Mouse (Mus musculus) MN1 (cell line): ENCODE measurements at regions not wholly inside any gene's neighbourhood (a gene's known extent, or its start where the extent isn't known, plus 50 kb on each side); places are given as distances from the start of the nearest gene placed in this dataset.

Source experiments
- DNase-seq: peaks from one replicate; pipeline ENCODE4 v3.0.0-alpha.2; 2016; ENCODE audit warnings: low spot score

DNA sequence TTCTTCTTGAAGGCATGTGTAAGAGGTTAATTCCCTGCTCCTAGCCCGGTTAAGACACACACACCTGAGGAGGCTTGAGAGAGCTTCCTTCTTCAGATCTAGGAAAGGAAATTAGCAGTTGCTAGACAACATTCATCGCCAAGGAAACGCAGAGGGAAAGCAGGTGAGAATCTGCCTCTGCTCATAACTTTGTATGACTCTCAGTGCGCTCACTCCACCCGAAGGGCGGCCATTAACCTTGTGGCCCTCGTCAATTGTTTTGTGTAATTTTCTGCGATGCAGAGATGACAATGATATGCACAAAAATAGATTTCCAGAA lies 105.3 kb upstream of the Sgk1 start:
- no peak for DNase-seq

DNA sequence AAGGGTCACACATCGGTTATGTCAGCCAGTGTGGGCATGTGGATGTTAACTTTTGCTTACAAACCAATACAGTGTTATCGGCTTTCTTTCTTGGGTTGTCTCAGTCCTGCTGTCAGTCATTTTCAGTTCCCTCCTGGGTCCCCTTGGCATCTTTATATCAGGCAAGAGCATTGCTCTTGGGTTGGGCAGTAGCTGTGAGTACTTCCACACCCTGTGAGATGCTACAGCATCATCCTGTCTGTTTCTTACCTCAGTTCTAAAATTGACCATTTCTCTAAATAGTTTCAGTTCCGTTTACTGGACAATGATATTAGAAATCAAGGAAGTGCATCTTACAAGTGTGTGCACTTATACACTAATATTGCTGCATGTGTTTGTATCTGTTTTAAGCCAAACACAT lies 104.9 kb upstream of the Sgk1 start:
- DNase-seq: no peak

DNA sequence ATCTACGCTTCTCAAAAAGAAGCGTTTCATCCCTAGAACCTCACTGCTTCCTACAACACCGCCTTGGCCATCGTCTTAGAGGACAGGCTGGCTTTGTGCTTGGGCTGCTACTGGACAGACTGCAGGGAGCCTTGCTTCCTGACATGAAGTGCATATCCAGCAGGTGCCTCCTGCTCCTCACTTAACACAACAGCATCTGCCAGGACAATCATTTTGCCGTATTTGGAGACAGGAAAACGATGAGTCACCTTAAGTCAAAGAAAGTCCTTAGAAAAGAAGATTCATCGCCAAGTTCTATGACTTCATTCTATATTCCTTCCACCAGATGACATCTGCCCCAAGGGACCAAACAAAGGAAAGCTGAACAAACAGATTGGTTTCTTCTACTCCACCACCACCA lies 98.5 kb upstream of the Sgk1 start:
- peak; percentile 89 for DNase-seq

DNA sequence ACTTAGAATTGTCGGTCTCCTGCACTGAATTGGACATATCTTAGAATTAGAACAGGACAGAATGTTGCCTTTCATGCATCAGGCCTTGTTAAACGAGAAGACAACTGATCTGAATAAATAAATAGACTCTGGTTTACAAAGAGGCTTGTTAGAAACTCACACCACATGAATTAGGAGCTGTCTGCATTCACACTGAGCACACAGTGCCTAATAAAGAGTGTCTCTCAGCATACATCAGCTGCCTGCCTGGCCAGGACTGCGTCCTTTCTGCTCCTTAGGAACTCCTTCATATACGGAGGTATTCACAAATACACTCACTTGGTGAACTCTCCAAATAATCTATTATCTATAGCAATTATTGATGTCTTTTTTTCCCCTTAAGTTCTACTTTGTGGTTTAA lies 96.9 kb upstream of the Sgk1 start:
- no peak for DNase-seq

DNA sequence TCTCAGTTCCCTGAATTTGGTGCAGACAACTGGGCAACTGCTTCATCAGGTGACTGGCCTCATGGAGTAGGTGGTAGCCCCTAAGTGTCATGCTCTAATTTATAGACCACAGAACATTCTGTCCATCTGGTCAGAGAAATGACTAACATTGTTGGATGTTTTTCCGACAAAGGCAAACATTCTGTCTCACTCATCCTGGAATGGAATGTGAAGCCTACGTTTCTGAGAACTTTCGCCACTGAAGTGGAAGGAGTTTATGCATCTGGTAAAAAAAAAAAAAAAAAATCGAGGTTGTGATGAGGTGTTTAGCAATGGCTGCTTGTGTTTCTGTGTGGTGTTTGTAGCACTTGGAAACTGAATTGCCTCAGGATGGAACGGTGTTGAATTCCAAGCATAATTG lies 96.2 kb upstream of the Sgk1 start:
- no peak for DNase-seq

DNA sequence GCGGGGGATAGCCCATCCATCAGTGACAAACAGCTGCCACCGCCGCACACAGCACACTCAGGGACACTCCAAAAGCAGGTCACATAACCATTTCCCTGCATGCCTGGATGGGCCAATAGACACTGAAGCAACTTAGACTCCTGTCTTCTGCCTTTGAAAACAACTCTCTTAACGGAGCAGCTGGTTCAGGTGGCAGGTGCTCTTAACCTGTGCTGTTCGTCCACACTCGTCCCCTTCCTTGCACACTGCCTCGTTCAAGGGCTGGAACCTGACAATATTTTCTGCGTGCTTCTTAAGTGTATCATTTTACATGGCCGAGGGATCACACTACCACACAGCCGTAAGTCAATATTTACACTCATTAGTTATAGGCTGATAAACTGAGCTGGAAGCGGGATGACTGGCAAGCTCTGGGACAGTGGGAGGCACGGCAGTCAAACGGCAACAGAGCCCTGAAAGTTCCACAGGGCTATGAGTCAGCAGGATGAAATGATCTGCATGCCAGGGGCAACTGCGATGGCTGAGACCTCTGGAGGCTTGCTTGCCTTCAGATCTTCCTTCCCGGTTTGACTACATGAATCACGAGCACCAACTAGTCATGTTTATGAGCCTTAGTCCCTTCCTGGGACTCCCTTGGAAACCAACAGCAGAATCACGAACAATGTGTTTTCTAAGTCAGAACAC lies 92.0 kb upstream of the Sgk1 start:
- peak; percentile 69 for DNase-seq

DNA sequence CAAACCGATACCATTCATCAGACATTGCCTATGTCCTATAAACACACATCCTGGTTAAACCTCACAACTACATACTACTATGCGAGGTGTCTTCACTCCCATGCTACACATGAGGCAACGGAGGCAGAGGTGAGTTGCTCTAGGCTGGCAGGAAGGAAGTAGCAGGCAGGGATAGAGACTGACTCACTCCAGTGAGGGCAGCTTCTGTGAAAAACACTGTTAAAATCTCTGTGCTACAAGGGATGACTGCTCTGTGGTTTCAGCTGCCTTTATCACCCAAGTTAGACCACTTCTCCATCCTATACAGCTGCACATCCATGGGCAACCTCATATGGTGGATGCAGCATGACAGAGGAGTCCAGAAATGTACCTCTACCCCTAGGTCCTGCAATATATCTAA lies 91.0 kb upstream of the Sgk1 start:
- no peak for DNase-seq

DNA sequence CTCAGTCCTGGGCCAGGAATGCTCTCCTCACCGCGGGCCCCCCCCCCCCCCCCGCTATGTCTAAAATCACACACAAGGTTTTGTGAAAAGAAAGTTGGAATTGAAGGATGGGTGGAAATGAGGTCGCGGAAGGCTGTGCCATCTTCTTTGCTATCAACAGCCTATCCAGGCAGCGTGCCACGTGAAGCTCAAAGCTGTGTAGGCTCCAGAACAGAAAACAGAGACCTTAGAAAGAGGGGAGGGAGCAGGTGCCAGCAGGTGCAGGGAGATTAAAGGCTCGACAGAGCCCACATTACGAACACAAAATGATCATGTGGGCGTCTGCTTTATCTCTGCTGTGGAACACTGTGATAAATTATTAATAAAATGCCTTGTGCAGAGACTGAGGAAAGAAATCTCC lies 89.6 kb upstream of the Sgk1 start:
- DNase-seq: no peak

DNA sequence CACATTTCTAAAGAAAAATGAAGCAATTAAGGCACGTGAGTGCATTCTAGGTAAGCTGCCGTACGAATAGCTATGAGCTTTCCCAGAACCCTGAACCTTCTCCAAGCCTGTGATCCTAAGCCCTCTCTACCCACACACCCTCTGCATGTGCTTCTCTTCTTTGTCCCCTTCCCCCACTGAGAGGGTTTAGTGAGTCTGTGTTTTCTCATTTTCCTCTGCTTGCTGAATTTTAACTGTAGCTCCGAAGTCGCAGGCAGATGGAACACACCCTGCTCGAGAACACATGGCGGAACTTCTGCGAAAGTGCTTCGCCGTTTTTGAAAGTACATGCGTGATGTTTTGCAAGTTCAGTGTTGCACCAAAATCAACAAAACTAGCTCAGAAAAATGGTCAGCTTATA lies 88.3 kb upstream of the Sgk1 start:
- no peak for DNase-seq

DNA sequence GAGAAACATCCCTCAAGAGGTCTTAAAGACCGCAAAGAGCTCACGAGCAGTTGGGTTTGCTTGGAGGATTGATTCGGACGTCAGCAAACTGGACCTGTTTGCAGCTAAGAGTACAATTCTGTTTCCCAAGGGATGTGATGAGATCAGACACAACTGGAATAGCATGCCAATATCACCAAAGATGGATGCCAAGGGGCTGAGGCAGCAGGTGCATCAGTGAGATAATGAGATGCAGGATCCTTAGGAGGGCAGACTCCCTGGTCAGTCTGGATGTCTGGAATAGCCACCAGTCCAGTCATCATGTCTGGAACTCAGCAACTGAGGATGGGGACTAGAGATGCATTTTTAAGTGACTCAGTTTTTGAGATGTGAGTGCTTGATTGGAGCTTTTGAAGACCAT lies 85.6 kb upstream of the Sgk1 start:
- peak; percentile 53 for DNase-seq

DNA sequence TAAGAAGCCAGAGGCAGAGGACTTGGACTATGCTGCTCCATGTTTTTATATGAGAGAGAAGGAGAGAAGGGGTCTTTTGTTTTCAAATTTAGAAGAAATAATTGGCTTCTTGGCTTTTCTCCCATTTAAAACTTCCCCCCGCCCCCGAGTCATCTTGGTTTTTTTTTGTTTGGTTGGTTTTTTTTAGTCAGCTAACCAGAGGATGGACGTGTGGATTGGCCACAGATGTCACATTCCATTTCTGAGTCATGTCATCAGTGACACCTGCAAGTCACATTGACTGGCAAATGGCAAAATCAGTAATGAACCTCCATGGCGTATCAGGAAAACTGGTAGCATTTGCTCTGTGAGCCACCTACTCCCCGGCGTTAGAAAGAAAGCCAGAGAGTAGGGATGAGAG lies 83.9 kb upstream of the Sgk1 start:
- no peak for DNase-seq

DNA sequence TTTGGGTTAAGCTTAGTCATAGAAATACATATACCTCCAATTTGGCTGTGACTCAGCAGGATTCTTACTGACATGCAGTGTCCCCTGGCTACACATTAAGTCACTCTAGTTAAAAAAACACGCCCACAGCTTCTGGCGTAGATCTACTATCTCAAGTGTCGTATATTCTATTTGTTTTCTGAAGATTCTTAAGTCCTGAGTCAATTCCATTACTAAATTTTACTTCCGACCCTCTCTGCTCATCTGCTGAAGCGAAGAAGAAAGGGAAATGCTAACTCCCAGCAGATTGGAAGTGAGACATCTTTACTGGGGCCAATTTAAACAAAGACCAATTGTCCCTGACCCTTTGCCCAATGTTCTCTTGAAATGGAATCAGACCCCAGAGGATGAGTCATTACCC lies 80.4 kb upstream of the Sgk1 start:
- peak; percentile 64 for DNase-seq

DNA sequence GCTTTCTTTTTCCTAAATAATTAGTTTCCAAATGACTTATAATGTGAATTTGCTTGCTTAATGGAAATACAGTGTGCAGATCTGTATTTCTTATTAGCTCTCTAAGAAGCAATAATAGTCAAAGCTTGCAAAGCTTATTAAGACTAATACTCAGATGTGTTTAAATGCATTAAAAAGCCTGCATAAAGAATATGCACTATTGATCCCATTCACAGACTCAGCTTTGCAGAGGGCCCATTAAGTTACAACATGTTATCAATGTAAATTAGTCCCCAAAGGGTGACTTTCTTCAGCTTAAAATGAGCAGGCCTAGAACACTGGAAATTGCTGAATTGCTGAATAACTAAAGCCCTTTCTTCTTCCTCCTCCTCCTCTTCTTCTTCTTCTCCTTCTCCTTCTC lies 78.8 kb upstream of the Sgk1 start:
- DNase-seq: no peak

DNA sequence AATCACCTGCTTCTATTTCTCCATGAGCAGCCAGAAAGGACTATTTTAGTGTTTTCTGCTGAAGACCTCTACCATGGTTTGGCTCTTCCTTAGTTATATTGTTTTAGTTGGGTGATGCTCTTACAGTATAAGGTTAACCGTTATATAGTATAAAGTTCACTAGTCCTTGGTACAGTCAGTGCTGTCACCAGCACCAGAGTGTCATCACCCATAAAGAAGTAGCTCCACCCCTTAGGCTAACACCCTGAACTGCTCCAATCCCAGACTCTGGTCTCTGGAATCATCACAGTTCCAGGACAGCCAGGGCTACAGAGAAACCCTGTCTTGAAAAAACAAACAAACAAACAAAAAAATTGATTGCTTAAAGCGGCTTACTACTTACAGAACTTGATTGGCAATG lies 77.2 kb upstream of the Sgk1 start:
- no peak for DNase-seq

DNA sequence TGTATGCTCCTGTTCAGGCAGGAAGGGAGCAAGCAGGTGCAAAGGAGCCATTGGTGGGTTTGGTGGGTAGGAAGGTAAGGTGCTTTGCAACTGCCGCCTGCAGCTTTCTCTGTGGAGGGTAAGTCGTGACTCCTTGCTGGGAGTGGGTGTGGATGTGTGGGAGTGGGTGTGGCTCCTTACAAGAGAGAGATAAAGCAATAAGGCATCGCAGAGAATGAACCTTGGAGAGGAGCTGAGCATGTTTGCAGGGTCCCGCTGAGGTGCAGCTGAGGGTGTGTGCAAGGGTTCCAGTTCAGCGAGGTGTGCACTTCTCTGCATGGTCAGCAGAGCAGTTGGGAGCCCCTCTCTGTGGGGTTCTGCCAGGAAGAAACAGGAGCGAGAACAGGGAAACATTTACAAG lies 76.4 kb upstream of the Sgk1 start:
- no peak for DNase-seq

DNA sequence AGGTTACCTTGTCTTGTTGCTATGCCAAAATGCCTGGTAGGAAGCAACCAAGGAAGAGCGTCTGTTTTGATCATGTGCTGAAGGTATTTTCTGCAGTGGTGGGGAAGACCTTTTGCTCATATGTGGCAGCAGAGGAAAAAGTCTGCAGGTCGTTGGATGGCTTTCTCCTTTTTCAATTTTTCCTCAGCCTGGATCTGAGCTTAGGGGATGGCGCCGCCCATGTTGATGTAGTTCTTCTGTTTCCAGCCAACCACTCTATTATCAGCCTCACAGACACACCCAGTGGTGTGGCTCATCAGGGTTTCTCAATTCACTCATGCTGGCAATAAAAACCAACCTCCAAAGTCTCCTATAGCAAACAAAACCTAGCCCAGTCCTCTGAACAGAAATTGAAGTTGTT lies 75.3 kb upstream of the Sgk1 start:
- DNase-seq: no peak

DNA sequence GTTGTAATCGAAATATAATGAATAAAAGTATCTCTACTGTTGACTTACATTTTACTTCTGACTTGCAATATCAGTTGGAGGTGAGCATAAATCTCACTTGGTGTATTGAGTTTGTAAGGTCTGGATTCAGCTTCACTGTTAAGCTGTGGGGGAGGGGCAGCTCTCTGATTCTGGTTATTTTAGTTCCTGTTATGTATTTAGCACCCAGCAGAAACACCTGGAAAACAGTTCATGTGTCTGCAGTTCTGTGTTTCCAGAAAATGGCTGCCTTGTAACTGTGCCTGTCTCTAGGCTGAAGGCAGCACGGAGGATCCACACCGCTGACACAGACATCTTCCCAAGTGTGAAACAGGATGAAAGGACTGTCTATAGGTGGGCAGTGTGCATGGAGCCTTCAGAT lies 62.3 kb upstream of the Sgk1 start:
- DNase-seq: no peak

DNA sequence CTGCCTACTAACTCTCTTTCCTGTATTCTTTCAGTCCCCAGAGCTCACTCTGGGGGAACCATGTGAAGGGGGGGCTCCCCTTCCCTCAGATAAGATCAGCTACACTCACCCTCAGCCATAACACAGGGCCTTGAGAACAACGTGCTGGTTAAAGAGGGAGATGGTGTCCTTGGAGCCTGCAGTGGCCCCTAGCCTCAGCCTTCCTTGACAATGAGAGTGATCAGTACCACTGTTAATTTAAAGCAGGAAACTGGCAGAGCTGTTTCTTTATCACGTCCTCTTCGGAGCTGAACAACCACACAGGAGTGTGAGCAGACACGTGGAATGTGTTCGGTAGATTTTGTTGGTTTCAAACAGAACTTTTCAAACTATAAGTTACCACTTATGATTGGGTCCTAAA lies 60.6 kb upstream of the Sgk1 start:
- no peak for DNase-seq

DNA sequence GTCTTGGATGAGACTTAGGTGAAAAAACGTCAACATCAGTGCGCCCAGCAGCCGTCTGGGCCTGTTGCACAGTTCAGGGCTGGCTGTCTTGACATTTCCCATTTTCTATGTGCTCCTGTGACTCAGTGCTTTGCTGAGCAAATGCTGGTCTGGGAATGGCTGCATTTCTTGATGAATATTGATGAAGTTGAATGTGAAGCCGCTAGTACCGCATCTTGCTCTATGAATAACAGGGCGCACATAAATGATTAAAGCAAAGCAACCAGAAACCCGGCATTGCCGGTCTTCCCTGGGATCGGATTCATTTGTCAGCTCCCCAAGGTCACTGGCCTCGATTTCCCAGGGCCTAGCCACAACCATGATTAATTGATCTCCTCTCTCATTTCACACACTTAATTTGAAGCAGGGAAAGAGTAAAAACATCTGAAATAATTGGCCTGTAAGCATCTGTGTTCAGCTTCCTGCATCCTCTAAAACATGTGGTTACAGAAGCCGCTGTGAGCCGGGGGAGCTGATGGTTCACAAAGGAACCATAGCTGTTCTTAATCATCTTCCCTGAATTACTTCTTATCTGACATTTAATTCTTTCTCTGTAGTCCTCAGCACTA lies 57.5 kb upstream of the Sgk1 start:
- DNase-seq: no peak

DNA sequence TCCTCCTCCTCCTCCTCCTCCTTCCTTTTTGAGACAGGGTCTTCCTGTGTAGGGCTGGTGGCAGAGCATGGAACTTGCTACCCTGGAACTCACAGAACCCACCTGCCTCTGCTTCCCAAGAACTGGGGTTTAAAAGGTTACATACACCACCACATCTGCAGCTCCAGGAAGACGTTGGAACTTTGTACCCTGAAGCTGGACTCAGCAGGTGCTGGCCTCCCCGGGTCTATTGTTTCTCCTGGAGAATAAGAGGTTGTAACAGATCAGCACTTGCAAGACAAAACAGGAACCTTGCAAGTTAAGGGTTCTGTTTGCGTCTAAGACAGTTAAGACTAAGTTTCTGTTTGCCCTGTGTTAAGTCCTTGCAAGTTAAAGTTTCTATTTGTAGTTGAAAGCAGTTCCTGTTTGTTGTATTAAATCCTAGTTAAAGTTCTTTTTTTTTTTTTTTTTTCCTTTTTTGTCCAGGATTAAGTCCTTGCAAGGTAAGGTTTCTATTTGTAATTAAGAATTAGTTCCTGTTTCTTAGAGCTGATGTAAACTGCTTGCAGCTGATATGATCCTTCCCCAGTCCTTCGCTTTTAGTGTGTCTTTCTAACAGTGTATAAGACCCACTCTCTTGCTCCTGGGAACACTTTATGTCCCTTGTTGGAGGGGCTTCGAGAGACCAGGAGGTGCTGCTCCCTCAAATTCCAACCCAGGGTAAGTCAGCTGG lies 55.0 kb upstream of the Sgk1 start:
- no peak for DNase-seq

DNA sequence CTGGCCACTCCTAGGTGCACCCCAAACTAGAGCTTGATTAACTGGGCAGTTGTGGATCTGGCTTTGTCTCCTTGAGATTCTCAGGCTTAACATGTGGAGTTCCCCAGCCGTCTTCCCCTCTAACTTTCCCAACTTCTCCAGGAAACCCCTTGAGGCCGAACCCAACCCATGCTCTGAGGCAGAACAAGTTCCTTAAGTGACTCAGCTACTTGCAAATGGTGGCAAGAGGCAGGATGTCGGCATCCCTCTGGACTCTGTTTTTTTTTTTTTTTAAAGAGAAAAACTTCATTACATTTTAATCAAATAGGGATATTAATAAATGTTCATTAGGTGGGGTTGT lies 54.5 kb upstream of the Sgk1 start:
- no peak for DNase-seq

DNA sequence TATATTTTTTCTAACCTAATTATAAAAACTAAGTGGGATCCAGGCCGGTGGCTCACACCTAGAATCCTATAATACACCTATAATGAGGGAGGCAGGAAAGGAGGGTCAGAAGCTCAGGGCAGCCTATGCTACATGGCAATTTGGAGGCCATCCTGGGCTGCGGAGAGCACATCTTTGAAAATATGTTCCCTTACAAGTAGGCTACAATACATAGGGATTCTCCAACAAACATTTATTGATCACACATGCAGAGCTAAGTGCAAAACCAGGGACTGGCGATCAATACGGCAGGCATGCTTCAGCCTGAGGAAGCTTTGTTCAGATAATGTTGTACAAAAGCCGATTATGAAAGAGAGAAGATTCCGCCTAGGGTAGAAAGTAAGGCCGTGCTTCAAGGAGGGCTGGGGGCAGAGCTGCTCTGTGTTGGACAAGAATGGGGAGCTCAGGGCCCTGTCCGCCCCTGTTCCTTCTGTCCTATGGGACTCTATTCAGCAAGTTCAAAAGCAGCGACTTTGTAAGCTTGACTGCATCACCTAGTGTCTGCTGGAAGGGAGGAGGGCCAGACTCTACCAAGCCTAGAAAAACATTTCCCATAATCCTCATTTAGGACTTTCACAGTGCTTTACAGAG lies 53.4 kb upstream of the Sgk1 start:
- no peak for DNase-seq

DNA sequence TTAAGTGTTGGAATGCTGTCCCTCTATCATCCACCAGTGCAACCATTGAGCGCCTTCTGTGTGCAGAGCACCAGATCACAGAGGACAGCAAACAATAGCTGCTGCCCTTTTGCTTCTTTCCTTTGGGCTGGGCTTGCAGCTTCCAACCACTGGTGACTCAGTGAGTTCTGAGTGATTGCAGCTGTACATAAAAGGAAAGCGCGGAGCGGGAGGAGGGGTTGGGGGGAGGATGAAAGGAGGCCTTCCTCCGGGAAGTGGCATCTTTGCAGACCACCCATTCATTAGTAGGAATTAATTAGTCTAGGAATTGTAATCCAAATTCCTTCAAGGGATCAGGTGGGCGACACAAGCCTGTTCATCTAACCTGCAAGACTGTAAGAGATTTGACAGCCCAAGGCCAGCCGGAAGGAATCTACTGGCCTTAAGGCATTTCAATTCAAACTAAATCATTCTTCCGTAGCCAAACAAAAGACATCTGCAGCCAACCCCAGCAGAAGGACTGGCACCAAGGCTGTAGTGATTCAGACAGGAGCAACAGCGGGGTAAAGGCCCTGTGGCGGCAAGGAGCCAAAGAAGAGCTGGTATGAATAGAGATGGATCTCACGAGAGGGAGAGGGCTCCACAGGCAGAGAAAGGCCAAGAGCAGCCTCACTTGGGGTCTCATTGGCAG lies 52.8 kb upstream of the Sgk1 start:
- DNase-seq: no peak
